Mouse (Mus musculus): Measurements from ENCODE around the gene Cyba. TPM values are rescaled to one million over a fixed set of nuclear protein-coding genes. Genes with fewer than 3 reads are reported as not detected.

The Cyba gene
- total RNA-seq, 1 experiment from 2014 or later, result 35.2 TPM

DNA sequence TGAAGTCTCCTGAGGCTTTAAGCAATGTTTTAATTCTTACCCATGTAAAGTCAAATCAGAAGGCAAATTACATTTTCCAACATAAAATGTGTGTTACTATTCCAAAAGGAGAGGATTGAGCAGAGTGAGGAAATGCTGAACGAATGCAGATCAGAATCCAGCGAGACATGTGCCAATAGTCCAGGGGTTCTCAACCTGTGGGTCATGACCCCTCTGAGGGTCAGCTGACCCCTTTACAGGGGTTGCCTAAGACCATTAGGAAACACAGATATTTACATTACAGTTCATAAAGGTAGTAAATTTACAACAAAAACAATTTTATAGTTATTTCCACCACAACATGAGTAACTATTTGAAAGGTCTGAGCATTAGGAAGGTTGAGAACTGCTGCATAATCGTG lies 42.0 kb downstream of the Cyba start:
- no peak for ATAC-seq (replicated peaks in 1 of 2; ENCODE audit: insufficient read depth in 1 of 2, low FRiP score in 2 of 2, low TSS enrichment in 1 of 2, low read depth in 1 of 2, poor library complexity in 2 of 2, severe bottlenecking in 2 of 2)

DNA sequence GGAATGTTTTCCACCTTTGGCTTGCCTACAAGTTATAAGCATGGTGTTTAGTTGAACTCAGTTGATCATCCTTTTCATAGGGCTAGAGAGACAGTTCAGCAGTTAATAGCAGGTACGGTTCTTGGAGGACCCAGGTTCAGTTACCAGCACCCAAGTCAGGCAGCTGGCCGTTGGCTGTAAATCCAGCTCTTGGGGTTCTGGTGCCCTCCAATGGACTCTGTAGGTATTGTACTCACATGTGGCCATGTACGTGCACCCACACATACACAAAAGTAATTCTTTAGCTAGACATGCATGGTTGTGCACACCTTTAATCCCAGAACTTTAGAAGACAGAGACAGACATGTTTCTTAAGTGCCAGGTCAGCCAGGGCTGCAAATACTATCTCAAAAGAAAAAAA lies 43.4 kb downstream of the Cyba start:
- no peak for ATAC-seq (replicated peaks in 1 of 2; ENCODE audit: insufficient read depth in 1 of 2, low FRiP score in 2 of 2, low TSS enrichment in 1 of 2, low read depth in 1 of 2, poor library complexity in 2 of 2, severe bottlenecking in 2 of 2)

DNA sequence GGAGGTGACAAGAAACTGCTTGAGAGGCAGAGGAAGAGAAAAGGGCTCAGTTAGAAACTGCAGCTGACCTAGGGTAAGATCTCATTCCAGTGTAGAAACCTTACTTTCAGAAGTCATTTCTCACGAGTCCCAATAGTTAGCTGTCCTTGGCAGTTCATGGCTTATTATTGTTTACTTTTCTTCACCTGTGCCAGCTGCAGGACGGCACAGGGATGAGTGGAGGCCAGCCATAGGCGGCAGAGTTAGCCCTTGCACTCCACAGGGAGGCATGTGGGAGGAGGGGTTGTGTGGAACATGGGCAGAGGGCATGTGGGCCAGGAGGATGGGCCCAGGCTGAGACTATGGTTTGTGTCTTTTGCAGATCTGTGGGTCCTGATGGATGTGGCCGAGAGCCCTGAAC lies 49.7 kb downstream of the Cyba start:
- no peak for ATAC-seq (replicated peaks in 1 of 2; ENCODE audit: insufficient read depth in 1 of 2, low FRiP score in 2 of 2, low TSS enrichment in 1 of 2, low read depth in 1 of 2, poor library complexity in 2 of 2, severe bottlenecking in 2 of 2)

DNA sequence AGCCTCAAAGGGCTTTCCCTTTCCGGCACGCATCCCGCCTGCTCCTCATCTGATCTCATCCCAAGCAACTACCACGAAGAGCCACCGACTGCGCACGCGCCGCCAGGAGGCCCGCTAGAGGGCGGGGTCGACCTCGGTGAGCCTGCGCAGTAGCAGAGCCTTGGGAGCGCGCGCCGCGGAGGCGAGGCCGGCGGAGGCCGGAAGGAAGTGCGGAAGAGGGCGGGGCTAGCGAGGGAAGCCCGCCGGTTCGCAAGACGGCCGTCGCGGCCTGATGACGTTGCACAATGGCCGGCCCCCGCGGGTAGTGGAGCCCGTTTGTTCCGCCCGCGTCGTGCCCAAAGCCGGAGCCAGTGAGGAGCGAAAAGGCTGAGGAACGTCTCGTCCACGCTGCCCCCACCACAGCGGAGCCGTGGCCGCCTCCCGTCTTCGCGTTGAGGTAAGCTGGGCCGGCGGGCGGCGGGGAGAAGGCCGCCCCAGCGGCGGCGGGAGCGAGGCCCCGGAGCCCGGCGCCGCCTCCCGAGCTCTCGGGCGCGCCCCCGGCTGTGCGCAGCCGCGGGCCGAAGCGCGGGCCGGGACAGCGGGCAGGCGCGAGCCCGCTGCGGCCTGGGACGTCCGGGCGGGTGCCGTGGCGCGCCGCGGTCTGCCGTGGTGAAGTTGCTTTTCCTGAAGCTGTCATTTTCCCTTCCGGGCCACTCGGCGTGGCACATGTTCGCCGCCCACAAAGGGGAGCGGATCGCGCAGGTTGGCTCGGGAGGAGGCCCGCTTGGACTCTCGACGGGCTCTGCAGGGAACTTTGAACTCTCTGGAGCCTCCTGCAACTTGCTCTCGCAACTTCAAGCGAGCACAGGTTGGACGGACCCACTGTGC lies 56.1 kb downstream of the Cyba start, which contains the start of gene Zc3h18:
Zc3h18 (plus strand) TSS at position 245 of the 867 bp plus-strand sequence.
- ATAC-seq (replicated peaks in 1 of 2; ENCODE audit: insufficient read depth in 1 of 2, low FRiP score in 2 of 2, low TSS enrichment in 1 of 2, low read depth in 1 of 2, poor library complexity in 2 of 2, severe bottlenecking in 2 of 2), result peak; percentile 93 to 95

DNA sequence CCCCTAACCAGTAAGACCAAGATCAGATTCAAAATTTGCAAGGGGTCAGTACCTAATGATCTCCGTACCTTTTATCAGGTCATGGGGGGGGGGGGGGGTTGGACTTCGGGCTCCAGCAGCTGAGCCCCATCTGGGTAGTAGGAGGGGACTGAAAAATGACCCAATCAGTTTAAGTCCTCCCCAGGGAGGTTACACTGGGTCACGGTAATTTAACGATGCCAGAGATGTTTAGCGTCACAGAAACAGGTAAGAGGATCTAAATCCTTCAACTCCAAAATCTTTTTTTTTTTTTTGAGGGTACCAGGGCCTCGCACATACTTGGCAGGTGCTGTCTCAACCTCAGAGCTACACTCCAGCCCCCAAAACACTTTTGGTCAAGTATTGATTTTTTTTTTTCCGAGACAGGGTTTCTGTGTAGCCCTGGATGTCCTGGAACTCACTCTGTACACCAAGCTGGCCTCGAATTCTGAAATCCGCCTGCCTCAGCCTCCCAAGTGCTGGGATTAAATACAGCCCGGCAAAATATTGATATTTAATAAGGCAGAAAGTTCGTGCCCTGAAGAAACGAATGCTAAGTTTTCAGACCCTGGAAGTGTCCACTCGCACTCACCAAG lies 56.9 kb downstream of the Cyba start:
- ATAC-seq (replicated peaks in 1 of 2; ENCODE audit: insufficient read depth in 1 of 2, low FRiP score in 2 of 2, low TSS enrichment in 1 of 2, low read depth in 1 of 2, poor library complexity in 2 of 2, severe bottlenecking in 2 of 2), result no peak

DNA sequence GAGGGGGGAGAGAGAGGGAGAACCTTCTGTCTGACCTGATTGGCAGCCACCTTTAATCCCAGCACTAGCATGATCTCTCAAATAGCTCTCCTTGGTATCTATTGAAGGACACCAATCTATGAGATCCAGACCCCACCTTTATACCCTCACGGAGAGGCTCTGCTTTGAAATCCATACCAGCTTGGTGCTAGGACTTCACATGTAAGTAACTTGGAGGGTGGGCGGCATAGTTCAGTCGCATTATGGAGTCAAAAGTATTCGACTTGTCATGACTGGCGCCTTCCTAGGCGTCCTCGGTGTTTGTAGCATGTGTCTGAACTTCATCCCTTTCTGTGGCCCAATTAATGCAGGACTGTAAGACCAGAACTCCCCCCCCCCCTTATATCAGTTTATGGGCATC lies 57.4 kb downstream of the Cyba start:
- ATAC-seq (replicated peaks in 1 of 2; ENCODE audit: insufficient read depth in 1 of 2, low FRiP score in 2 of 2, low TSS enrichment in 1 of 2, low read depth in 1 of 2, poor library complexity in 2 of 2, severe bottlenecking in 2 of 2), result no peak

Other genes with a start within 250 kb of the Cyba start
- 21.8 and 70.4 TPM in 2 replicates for gene Zfpm1, start 150.8 kb downstream of the Cyba start, total RNA-seq (2017)
- not detected in 2 replicates for gene Trhr2, start 72.2 kb downstream of the Cyba start, total RNA-seq (2017)
- 71.2 and 73.6 TPM in 2 replicates for gene Zc3h18, start 56.3 kb downstream of the Cyba start, total RNA-seq (2017)
- not detected in 2 replicates for gene Il17c, start 10.9 kb downstream of the Cyba start, total RNA-seq (2017)
- gene Mvd, start 10.5 kb upstream of the Cyba start, total RNA-seq (2017), result 4.8 and 6.7 TPM in 2 replicates
- not detected in 2 replicates for gene Snai3, start 27.8 kb upstream of the Cyba start, total RNA-seq (2017)
- gene Rnf166, start 43.1 kb upstream of the Cyba start, total RNA-seq (2017), result 49.4 and 52.2 TPM in 2 replicates
- gene Ctu2, start 43.2 kb upstream of the Cyba start, total RNA-seq (2017), result 10.0 and 10.2 TPM in 2 replicates
- gene Piezo1, start 118.4 kb upstream of the Cyba start, total RNA-seq (2017), result 12.9 and 23.6 TPM in 2 replicates
- gene Cdt1, start 135.1 kb upstream of the Cyba start, total RNA-seq (2017), result 30.8 and 33.1 TPM in 2 replicates
- 80.7 and 87.1 TPM in 2 replicates for gene Aprt, start 144.0 kb upstream of the Cyba start, total RNA-seq (2017)
- gene Galns, start 178.5 kb upstream of the Cyba start, total RNA-seq (2017), result 13.9 and 15.1 TPM in 2 replicates
- gene Trappc2l, start 178.7 kb upstream of the Cyba start, total RNA-seq (2017), result 9.6 and 19.3 TPM in 2 replicates
- gene Pabpn1l, start 189.8 kb upstream of the Cyba start, total RNA-seq (2017), result not detected in 2 replicates

Measured in hematopoietic stem cell, adult 5-6 weeks (primary cell).